Mouse (Mus musculus): ENCODE data around the gene 4933402D24Rik. TPM values are rescaled to one million over a fixed set of nuclear protein-coding genes. Genes with fewer than 3 reads are reported as not detected.

4933402D24Rik gene
- not detected for polyA plus RNA-seq (2014; fragmentation: Illumina TruSeq; extraction: RNeasy Lipid Tissue Mini Kit (QIAGEN cat#74804); ENCODE audit: low read depth, low replicate concordance)

DNA sequence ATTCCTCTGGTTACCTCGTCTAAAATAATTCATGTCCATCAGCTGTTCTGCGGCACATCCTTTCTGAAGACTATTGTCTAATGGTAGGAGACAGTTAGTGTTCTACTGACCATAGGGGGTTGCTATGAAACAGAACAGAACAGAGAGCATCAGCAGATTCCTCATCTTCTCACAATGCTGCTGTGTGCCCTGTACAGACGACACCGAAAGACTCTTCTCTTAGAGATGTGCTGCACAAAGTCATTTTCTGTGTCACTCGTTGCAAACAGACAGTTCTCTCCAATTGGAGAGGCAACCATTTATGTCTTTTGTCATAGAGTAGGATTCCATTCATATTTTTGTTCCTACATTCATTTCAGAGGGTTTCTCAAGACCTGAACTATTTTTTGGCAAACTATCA is at the start of gene 4933402D24Rik:
Gene 4933402D24Rik (minus strand): TSS at position 101 of the 400 bp plus-strand sequence.

GRCm38 (mm10) chr1:63730240-63730771 is 38.8 kb downstream of the 4933402D24Rik start, which contains the start of the genes Mdh1b and Fastkd2:
Gene Mdh1b (minus strand): TSS chr1:63730318.
Gene Fastkd2 (plus strand): TSS chr1:63730614.

Other genes with a start within 250 kb of the 4933402D24Rik start
- gene Gm39653, start 153.3 kb downstream of the 4933402D24Rik start, polyA plus RNA-seq (2014; fragmentation: Illumina TruSeq; extraction: RNeasy Lipid Tissue Mini Kit (QIAGEN cat#74804); ENCODE audit: low read depth, low replicate concordance): not detected
- gene Dytn, start 82.3 kb downstream of the 4933402D24Rik start, polyA plus RNA-seq (2014; fragmentation: Illumina TruSeq; extraction: RNeasy Lipid Tissue Mini Kit (QIAGEN cat#74804); ENCODE audit: low read depth, low replicate concordance): not detected
- not detected for gene Mdh1b, start 38.9 kb downstream of the 4933402D24Rik start, polyA plus RNA-seq (2014; fragmentation: Illumina TruSeq; extraction: RNeasy Lipid Tissue Mini Kit (QIAGEN cat#74804); ENCODE audit: low read depth, low replicate concordance)
- gene Fastkd2, start 38.7 kb downstream of the 4933402D24Rik start, polyA plus RNA-seq (2014; fragmentation: Illumina TruSeq; extraction: RNeasy Lipid Tissue Mini Kit (QIAGEN cat#74804); ENCODE audit: low read depth, low replicate concordance): 25.8 TPM

Data from heart, adult 10 weeks (tissue).